Mouse (Mus musculus): ENCODE results near the gene Cog6.

DNA sequence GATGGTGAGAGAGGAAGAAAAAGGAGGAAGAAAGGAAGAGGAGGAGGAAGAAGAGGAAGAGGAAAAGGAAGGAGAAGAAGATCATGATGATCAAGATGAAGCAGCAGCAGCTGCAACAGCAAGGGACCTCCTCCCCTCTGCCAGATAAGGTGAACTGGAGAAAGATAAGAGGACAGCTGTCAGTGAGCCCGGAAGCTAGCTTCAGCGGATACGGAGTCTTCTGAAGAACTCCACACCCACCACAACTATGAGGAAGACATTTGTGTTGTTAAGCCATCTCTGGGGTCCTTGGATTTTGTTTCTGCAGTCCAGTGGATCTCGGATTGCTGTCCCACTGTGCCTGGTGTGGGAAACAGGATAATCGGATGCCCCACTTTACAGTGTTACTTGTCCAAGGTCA, 15.4 kb upstream of the Cog6 start:
- no peak for TF ChIP-seq CTCF (IDR thresholded peaks at IDR 0.05; ENCODE audit: borderline replicate concordance, extremely low read depth, insufficient read depth, insufficient read length)
- TF ChIP-seq POLR2A (IDR thresholded peaks at IDR 0.05; ENCODE audit: borderline replicate concordance, extremely low read depth, insufficient read depth, insufficient read length, poor library complexity, severe bottlenecking): no peak
